Mouse (Mus musculus) hindbrain, embryonic 14.5 days (tissue): ENCODE measurements around the gene Galnt2. TPM values are rescaled to one million over a fixed set of nuclear protein-coding genes. Genes with fewer than 3 reads are reported as not detected.

Experiments used
- ATAC-seq: fragments of 200-750 bp; cut with Nextera tagmentation; 2 replicates; pipeline ENCODE4 v1.8.0; 2017; ENCODE audit warnings: moderate number of reproducible peaks, mild to moderate bottlenecking, moderate TSS enrichment, moderate library complexity; ENCODE audit not compliant: low FRiP score
- DNase-seq: peaks from one replicate; pipeline ENCODE4 v3.0.0-alpha.2; 2015; ENCODE audit warnings: low spot score
- H3K27ac ChIP-seq: fragments of 300-500 bp; sonication (generic); 2 replicates; pipeline ENCODE4 v1.5.1; 2014; ENCODE audit warnings: mild to moderate bottlenecking, moderate library complexity
- H3K27me3 ChIP-seq: fragments of 300-500 bp; sonication (generic); 2 replicates; pipeline ENCODE4 v1.6.1; 2014; ENCODE audit warnings: mild to moderate bottlenecking, low read length, mixed read lengths; ENCODE audit not compliant: control insufficient read depth, insufficient read depth
- H3K36me3 ChIP-seq: fragments of 300-500 bp; sonication (generic); replicated peaks from 2 replicates; pipeline ENCODE4 v1.6.1; 2014; ENCODE audit not compliant: control insufficient read depth, insufficient read depth
- H3K4me1 ChIP-seq: fragments of 300-500 bp; sonication (generic); replicated peaks from 2 replicates; pipeline ENCODE4 v1.6.1; 2014; ENCODE audit warnings: antibody characterized with exemption, low read length, mixed read lengths; ENCODE audit not compliant: control insufficient read depth, insufficient read depth
- H3K4me2 ChIP-seq: fragments of 300-500 bp; sonication (generic); replicated peaks from 2 replicates; pipeline ENCODE4 v1.6.1; 2014; ENCODE audit warnings: mild to moderate bottlenecking, moderate library complexity
- H3K4me3 ChIP-seq: fragments of 300-500 bp; sonication (generic); replicated peaks from 2 replicates; pipeline ENCODE4 v1.5.1; 2014; ENCODE audit warnings: mild to moderate bottlenecking, low read length
- H3K9ac ChIP-seq: fragments of 300-500 bp; sonication (generic); 2 replicates; pipeline ENCODE4 v1.6.1; 2014
- H3K9me3 ChIP-seq: fragments of 300-500 bp; sonication (generic); 2 replicates; pipeline ENCODE4 v1.6.1; 2016; ENCODE audit warnings: low read length; ENCODE audit not compliant: control insufficient read depth
- WGBS: fragments of 180-500 bp; shearing (Covaris S2); extraction: QIAGEN DNeasy Blood & Tissue Kit; methylation state at CpG from one replicate; pipeline ENCODE4 v1.1.7; 2014; 5-methylcytosine and 5-hydroxymethylcytosine counted together
- polyA plus RNA-seq: library from polyadenylated mRNA; unstranded; fragments of >200 nt; fragmentation: Nextera tagmentation; extraction: Ambion mirVana; gene quantifications from 2 replicates; pipeline ENCODE4 v1.2.1, GENCODE M21; 2014

Gene Galnt2
- polyA plus RNA-seq, 1 experiment from 2014 or later = 62.9 TPM

- H3K9ac ChIP-seq = 0 out of 2 replicates have a peak overlapping the region, but pooled peaks have one; percentile 2
- ATAC-seq = no peak
- H3K27me3 ChIP-seq = no peaks in the 10 kb centered on the region
Observed at GRCm38 (mm10) chr8:124317821-124318220, 86.6 kb downstream of the Galnt2 start.

GRCm38 (mm10) chr8:124318612-124319315 is 87.6 kb downstream of the Galnt2 start:
- no peak for ATAC-seq
- DNase-seq = no peak
- no peak overlapping the region for H3K4me3 ChIP-seq
- no peaks in the 10 kb centered on the region for H3K9me3 ChIP-seq
- H3K4me1 ChIP-seq = peaks cover 53% of the 10 kb centered on the region
- 64% methylated on average over 11 of the region's 11 CpGs for WGBS
- no peak overlapping the region for H3K9ac ChIP-seq
- H3K4me2 ChIP-seq = no peak overlapping the region
- peaks cover 4% of the 10 kb centered on the region for H3K36me3 ChIP-seq
- no peak overlapping the region for H3K27ac ChIP-seq
- H3K27me3 ChIP-seq = no peaks in the 10 kb centered on the region

More at GRCm38 (mm10) chr8:124317821-124318220, 86.6 kb downstream of the Galnt2 start:
- Histone ChIP-seq H3K36me3 (no peaks in the 10 kb centered on the region), H3K4me3 (no peak overlapping the region), H3K9me3 (no peaks in the 10 kb centered on the region), H3K4me1 (peaks cover 53% of the 10 kb centered on the region), H3K27ac (no peak overlapping the region), H3K4me2 (no peak overlapping the region)
- DNase-seq = no peak
- 74% methylated on average over 6 of the region's 6 CpGs for WGBS

- Histone ChIP-seq H3K27ac (no peak overlapping the region), H3K4me1 (peaks cover 53% of the 10 kb centered on the region), H3K27me3 (no peaks in the 10 kb centered on the region), H3K9me3 (no peaks in the 10 kb centered on the region), H3K36me3 (peaks cover 9% of the 10 kb centered on the region), H3K4me3 (no peak overlapping the region), H3K9ac (no peak overlapping the region), H3K4me2 (no peak overlapping the region)
- WGBS = 89% methylated on average over 4 of the region's 4 CpGs
- ATAC-seq (no peak), DNase-seq (no peak)
Observed at GRCm38 (mm10) chr8:124319316-124319652, 88.1 kb downstream of the Galnt2 start.

- Histone ChIP-seq H3K4me3 (no peak overlapping the region), H3K9ac (no peak overlapping the region), H3K27ac (peak overlapping the region; percentile 70), H3K4me1 (peaks cover 48% of the 10 kb centered on the region), H3K27me3 (no peaks in the 10 kb centered on the region), H3K9me3 (no peaks in the 10 kb centered on the region), H3K36me3 (peaks cover 25% of the 10 kb centered on the region), H3K4me2 (peak overlapping the region; percentile 1; the same call in 1 of the 2 replicates)
- ATAC-seq = 0 out of 2 replicates have a peak, but pooled peaks have one; percentile 29
- DNase-seq = no peak
- 25% methylated on average over 12 of the region's 12 CpGs for WGBS
Observed at GRCm38 (mm10) chr8:124321227-124321840, 90.1 kb downstream of the Galnt2 start.

- 86% methylated on average over 14 of the region's 14 CpGs for WGBS
- H3K27me3 ChIP-seq = no peaks in the 10 kb centered on the region
- ATAC-seq (no peak), DNase-seq (no peak)
- peaks cover 31% of the 10 kb centered on the region for H3K4me1 ChIP-seq
- H3K9me3 ChIP-seq = no peaks in the 10 kb centered on the region
- no peak overlapping the region for H3K4me3 ChIP-seq
- peaks cover 38% of the 10 kb centered on the region for H3K36me3 ChIP-seq
- H3K4me2 ChIP-seq = no peak overlapping the region
- 0 out of 2 replicates have a peak overlapping the region, but pooled peaks have one; percentile 44 for H3K27ac ChIP-seq
- H3K9ac ChIP-seq = no peak overlapping the region
Observed at GRCm38 (mm10) chr8:124323356-124323755, 92.2 kb downstream of the Galnt2 start.

DNA sequence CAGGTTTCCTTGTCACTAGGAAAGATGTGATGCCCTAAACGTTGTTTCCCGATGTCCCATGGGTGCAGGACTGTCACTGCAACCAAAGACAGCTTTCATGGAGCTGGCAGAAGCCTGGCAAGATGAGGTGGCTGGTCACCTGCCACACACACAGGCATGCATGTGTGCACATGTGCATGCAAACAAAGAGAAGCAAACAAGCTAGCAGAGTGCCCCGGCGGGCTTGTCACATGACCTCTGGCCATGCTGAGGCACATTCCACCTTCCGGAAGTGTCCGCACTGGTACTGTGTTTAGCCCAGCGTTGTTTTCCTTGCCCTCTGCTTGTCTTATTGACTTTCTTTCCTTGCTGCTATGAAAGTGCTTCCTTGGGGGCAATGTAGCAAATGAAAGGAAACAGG is 97.1 kb downstream of the Galnt2 start:
- WGBS = 75% methylated on average over 7 of the region's 7 CpGs
- Histone ChIP-seq H3K9ac (no peak overlapping the region), H3K4me2 (no peak overlapping the region), H3K4me3 (no peak overlapping the region), H3K4me1 (peaks cover 10% of the 10 kb centered on the region; the same call in 1 of the 2 replicates), H3K27ac (no peak overlapping the region), H3K27me3 (no peaks in the 10 kb centered on the region), H3K36me3 (peaks cover 62% of the 10 kb centered on the region), H3K9me3 (no peaks in the 10 kb centered on the region)
- ATAC-seq (no peak), DNase-seq (no peak)

DNA sequence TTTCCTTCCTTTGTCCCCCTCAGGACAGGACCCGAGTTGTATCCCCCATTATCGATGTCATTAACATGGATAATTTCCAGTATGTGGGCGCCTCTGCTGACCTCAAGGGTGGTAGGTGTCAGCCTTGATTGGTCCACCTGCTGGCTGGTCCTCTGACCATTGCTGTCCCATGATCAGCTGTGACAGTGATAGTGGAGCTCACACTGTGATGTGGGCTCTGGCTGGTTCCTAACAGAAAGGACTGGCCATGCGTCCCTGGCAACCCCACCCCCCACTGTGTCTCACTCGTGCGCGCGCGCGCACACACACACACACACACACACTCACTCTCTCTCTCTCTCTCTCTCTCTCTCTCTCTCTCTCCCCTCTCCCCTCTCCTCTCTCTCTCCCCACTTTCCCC is 98.5 kb downstream of the Galnt2 start:
- DNase-seq (no peak), ATAC-seq (no peak)
- Histone ChIP-seq H3K27ac (no peak overlapping the region), H3K9ac (no peak overlapping the region), H3K36me3 (peaks cover 63% of the 10 kb centered on the region), H3K27me3 (no peaks in the 10 kb centered on the region), H3K4me1 (peaks cover 10% of the 10 kb centered on the region; the same call in 1 of the 2 replicates), H3K4me3 (no peak overlapping the region), H3K4me2 (no peak overlapping the region), H3K9me3 (no peaks in the 10 kb centered on the region)
- 44% methylated on average over 10 of the region's 10 CpGs for WGBS

DNA sequence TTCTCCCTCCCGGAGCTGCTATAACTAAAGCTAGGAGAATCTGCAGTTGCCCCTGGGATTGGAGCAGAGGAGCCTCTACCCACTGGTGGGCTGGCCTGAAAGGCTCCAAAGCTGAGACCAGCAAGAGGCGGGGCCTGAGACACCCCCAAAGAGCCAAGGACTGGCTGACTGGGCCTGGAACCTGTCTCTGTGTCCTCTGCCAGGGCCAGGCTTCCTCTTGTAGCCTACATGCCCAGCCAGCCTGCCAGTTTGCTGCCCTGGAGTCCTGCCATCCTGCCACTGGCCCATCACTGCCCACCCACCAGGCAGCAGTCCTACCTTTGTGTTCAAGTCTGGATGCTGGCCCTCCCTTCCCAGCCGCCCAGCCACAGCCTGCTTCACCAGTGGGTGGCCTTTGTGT is 99.2 kb downstream of the Galnt2 start:
- Histone ChIP-seq H3K27me3 (no peaks in the 10 kb centered on the region), H3K4me2 (no peak overlapping the region), H3K27ac (peak overlapping the region; percentile 14; the same call in 1 of the 2 replicates), H3K4me3 (no peak overlapping the region), H3K9me3 (no peaks in the 10 kb centered on the region), H3K9ac (no peak overlapping the region), H3K36me3 (peaks cover 66% of the 10 kb centered on the region), H3K4me1 (peaks cover 10% of the 10 kb centered on the region; the same call in 1 of the 2 replicates)
- 45% methylated on average over 2 of the region's 3 CpGs for WGBS
- peak; percentile 81 for ATAC-seq
- no peak for DNase-seq

GRCm38 (mm10) chr8:124331094-124331493 is 99.9 kb downstream of the Galnt2 start:
- ATAC-seq (no peak), DNase-seq (no peak)
- 95% methylated on average over 3 of the region's 3 CpGs for WGBS
- Histone ChIP-seq H3K36me3 (peaks cover 66% of the 10 kb centered on the region), H3K9me3 (no peaks in the 10 kb centered on the region), H3K4me2 (no peak overlapping the region), H3K9ac (no peak overlapping the region), H3K4me3 (no peak overlapping the region), H3K27ac (0 out of 2 replicates have a peak overlapping the region, but pooled peaks have one; percentile 14), H3K4me1 (peaks cover 10% of the 10 kb centered on the region; the same call in 1 of the 2 replicates), H3K27me3 (no peaks in the 10 kb centered on the region)
